In the genomic region with DNA sequence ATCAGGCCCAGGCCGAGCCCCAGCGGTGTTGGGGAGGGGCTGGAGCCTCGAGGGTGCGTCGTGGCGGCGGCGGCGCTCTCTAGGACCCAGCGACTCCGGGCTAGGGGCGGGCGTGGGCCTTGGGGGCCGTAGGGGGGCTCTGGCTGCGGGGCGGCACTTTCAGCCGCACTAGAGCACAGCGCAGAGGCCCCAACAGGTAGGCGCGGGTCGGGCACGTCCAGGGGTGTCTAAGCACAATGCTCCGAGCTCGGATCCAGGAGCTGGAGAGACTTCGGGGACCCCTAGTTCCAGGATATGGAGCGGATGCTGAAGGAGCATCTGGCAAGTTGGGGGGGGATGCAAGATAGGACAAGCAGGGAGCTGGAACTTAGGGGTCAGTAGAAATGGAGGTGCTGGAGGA, we compare ENCODE assay signal across 8 mouse cellular contexts. TPM values are rescaled to one million over a fixed set of nuclear protein-coding genes. Genes with fewer than 3 reads are reported as not detected.
A peak's percentile ranks its signal among the peaks of the same experiment; 100 is the strongest.
DNase-seq lines count a peak whose midpoint lies in the region; ATAC-seq and TF ChIP-seq lines count a peak whose summit lies in the region.

No protein-coding gene starts in this region.

- WGBS in heart, embryonic 16.5 days = under 1% methylated on average over 26 of the region's 26 CpGs
- WGBS in liver, embryonic 12.5 days (ENCODE audit: insufficient replicate concordance) = 4% methylated on average over 26 of the region's 26 CpGs
- WGBS in neural tube, embryonic 15.5 days = under 1% methylated on average over 26 of the region's 26 CpGs

- peak overlapping the region; percentile 82 for H3K9ac ChIP-seq in heart, embryonic 16.5 days (ENCODE audit: low read length)
- peak overlapping the region; percentile 37; the same call in 1 of the 2 replicates for H3K9ac ChIP-seq in liver, embryonic 12.5 days
- peak overlapping the region; percentile 77 for H3K9ac ChIP-seq in neural tube, embryonic 15.5 days (replicated peaks)

- H3K4me3 ChIP-seq in gastrocnemius, adult 2 months = peak overlapping the region; percentile 74
- peak overlapping the region; percentile 52 for H3K4me3 ChIP-seq in brown adipose tissue, adult 24 weeks (ENCODE audit: insufficient read depth, low read depth, low read length)
- H3K4me3 ChIP-seq in heart, embryonic 16.5 days (ENCODE audit: low read length) = peak overlapping the region; percentile 73
- peak overlapping the region; percentile 47 for H3K4me3 ChIP-seq in liver, embryonic 12.5 days
- H3K4me3 ChIP-seq in neural tube, embryonic 15.5 days (replicated peaks) = peak overlapping the region; percentile 55

- H3K36me3 ChIP-seq in heart, embryonic 16.5 days (ENCODE audit: control insufficient read depth, insufficient read depth) = peaks cover 14% of the 10 kb centered on the region
- H3K36me3 ChIP-seq in liver, embryonic 12.5 days = peaks cover 27% of the 10 kb centered on the region
- peaks cover 51% of the 10 kb centered on the region for H3K36me3 ChIP-seq in neural tube, embryonic 15.5 days

- no peak for TF ChIP-seq CTCF in gastrocnemius, adult 2 months (IDR thresholded peaks at IDR 0.05)

- H3K4me1 ChIP-seq in brown adipose tissue, adult 24 weeks (ENCODE audit: control insufficient read depth, insufficient read depth, insufficient read length, low read length) = peaks cover 3% of the 10 kb centered on the region; the same call in 1 of the 2 replicates
- peaks cover 24% of the 10 kb centered on the region for H3K4me1 ChIP-seq in heart, embryonic 16.5 days (ENCODE audit: control insufficient read depth, insufficient read depth, low read length)
- peaks cover 27% of the 10 kb centered on the region for H3K4me1 ChIP-seq in liver, embryonic 12.5 days
- peaks cover 37% of the 10 kb centered on the region for H3K4me1 ChIP-seq in neural tube, embryonic 15.5 days

- intact Hi-C loops in gastrocnemius, adult 2 months (cut with DNase I) = no loop called here
- intact Hi-C loops in left cerebral cortex, postnatal 4 days (cut with DNase I) = no loop called here

- ATAC-seq in heart, embryonic 16.5 days (replicated peaks; ENCODE audit: extremely low read depth, insufficient read depth, low FRiP score) = peak; percentile 68
- no peak for ATAC-seq in liver, embryonic 12.5 days
- peak; percentile 85 for ATAC-seq in neural tube, embryonic 15.5 days (ENCODE audit: low FRiP score)

- H3K9me3 ChIP-seq in heart, embryonic 16.5 days (replicated peaks; ENCODE audit: control insufficient read depth, low read length) = no peaks in the 10 kb centered on the region
- H3K9me3 ChIP-seq in liver, embryonic 12.5 days (replicated peaks) = no peaks in the 10 kb centered on the region
- no peaks in the 10 kb centered on the region for H3K9me3 ChIP-seq in neural tube, embryonic 15.5 days (replicated peaks)

- H3K4me2 ChIP-seq in heart, embryonic 16.5 days (ENCODE audit: low read depth, low read length) = peak overlapping the region; percentile 87
- peak overlapping the region; percentile 68 for H3K4me2 ChIP-seq in liver, embryonic 12.5 days
- H3K4me2 ChIP-seq in neural tube, embryonic 15.5 days = peak overlapping the region; percentile 84

- DNase-seq in gastrocnemius, adult 2 months = peak; percentile 52
- no peak for DNase-seq in gastrocnemius, adult 8-10 months (ENCODE audit: low spot score in 2 of 2)
- DNase-seq in left cerebral cortex, postnatal 4 days = no peak
- no peak for DNase-seq in testis, postnatal 14 days (ENCODE audit: low spot score)

- H3K27ac ChIP-seq in gastrocnemius, adult 2 months = peak overlapping the region; percentile 79
- H3K27ac ChIP-seq in brown adipose tissue, adult 24 weeks (replicated peaks; ENCODE audit: low read depth, low read length) = no peak overlapping the region
- peak overlapping the region; percentile 75 for H3K27ac ChIP-seq in heart, embryonic 16.5 days (ENCODE audit: low read length)
- 0 out of 2 replicates have a peak overlapping the region, but pooled peaks have one; percentile 7 for H3K27ac ChIP-seq in liver, embryonic 12.5 days
- peak overlapping the region; percentile 68 for H3K27ac ChIP-seq in neural tube, embryonic 15.5 days (replicated peaks)

- H3K27me3 ChIP-seq in heart, embryonic 16.5 days (ENCODE audit: control insufficient read depth, insufficient read depth, low read length) = no peaks in the 10 kb centered on the region
- peaks cover 45% of the 10 kb centered on the region for H3K27me3 ChIP-seq in liver, embryonic 12.5 days (replicated peaks)
- H3K27me3 ChIP-seq in neural tube, embryonic 15.5 days (replicated peaks) = no peaks in the 10 kb centered on the region

RNA-seq across cellular contexts. Expression of gene Mfap2, which starts 0.3 kb away (rescaled TPM):
- total RNA-seq in gastrocnemius, adult 2 months (2021) = 1 to 10 TPM; 1.5 to 4.7 TPM
- 1 to 10 TPM in 2 of 4 experiments, under 1 TPM in 2; 0.48 to 2.2 (median 1.3) TPM for total RNA-seq in gastrocnemius, adult 8-10 months (2022)
- 1.4 and 3.0 TPM in 2 replicates for polyA plus RNA-seq in brown adipose tissue, adult 24 weeks (2012; ENCODE audit: insufficient read depth, insufficient read length, missing spikeins)
- 197 and 233 TPM in 2 replicates for polyA plus RNA-seq in heart, embryonic 16.5 days (2015; fragmentation: Nextera tagmentation; extraction: Ambion mirVana)
- polyA plus RNA-seq in liver, embryonic 12.5 days (2016; fragmentation: Nextera tagmentation; extraction: Ambion mirVana) = 40.7 and 46.7 TPM in 2 replicates
- 210 and 222 TPM in 2 replicates for polyA plus RNA-seq in neural tube, embryonic 15.5 days (2015; fragmentation: Nextera tagmentation; extraction: Ambion mirVana)
- total RNA-seq in left cerebral cortex, postnatal 4 days (2021) = 10 to 100 TPM; 37.0 to 39.0 TPM

RNA-seq across cellular contexts. Expression of gene Atp13a2, which starts 23.9 kb away (rescaled TPM):
- total RNA-seq in gastrocnemius, adult 2 months (2021) = 10 to 100 TPM; 20.0 to 23.7 TPM
- 10 to 100 TPM; 17.2 to 22.5 (median 18.4) TPM for total RNA-seq in gastrocnemius, adult 8-10 months (2022)
- polyA plus RNA-seq in brown adipose tissue, adult 24 weeks (2012; ENCODE audit: insufficient read depth, insufficient read length, missing spikeins) = 6.7 and 6.8 TPM in 2 replicates
- 28.9 and 30.7 TPM in 2 replicates for polyA plus RNA-seq in heart, embryonic 16.5 days (2015; fragmentation: Nextera tagmentation; extraction: Ambion mirVana)
- polyA plus RNA-seq in liver, embryonic 12.5 days (2016; fragmentation: Nextera tagmentation; extraction: Ambion mirVana) = 30.8 and 31.4 TPM in 2 replicates
- polyA plus RNA-seq in neural tube, embryonic 15.5 days (2015; fragmentation: Nextera tagmentation; extraction: Ambion mirVana) = 162 and 188 TPM in 2 replicates
- 100 to 1,000 TPM; 237 to 241 TPM for total RNA-seq in left cerebral cortex, postnatal 4 days (2021)

RNA-seq across cellular contexts. Expression of gene Sdhb, which starts 49.5 kb away (rescaled TPM):
- total RNA-seq in gastrocnemius, adult 2 months (2021) = 100 to 1,000 TPM; 483 to 898 TPM
- 100 to 1,000 TPM; 520 to 588 (median 538) TPM for total RNA-seq in gastrocnemius, adult 8-10 months (2022)
- polyA plus RNA-seq in brown adipose tissue, adult 24 weeks (2012; ENCODE audit: insufficient read depth, insufficient read length, missing spikeins) = 2,044 and 2,390 TPM in 2 replicates
- polyA plus RNA-seq in heart, embryonic 16.5 days (2015; fragmentation: Nextera tagmentation; extraction: Ambion mirVana) = 1,158 and 1,167 TPM in 2 replicates
- polyA plus RNA-seq in liver, embryonic 12.5 days (2016; fragmentation: Nextera tagmentation; extraction: Ambion mirVana) = 241 and 248 TPM in 2 replicates
- polyA plus RNA-seq in neural tube, embryonic 15.5 days (2015; fragmentation: Nextera tagmentation; extraction: Ambion mirVana) = 492 and 530 TPM in 2 replicates
- total RNA-seq in left cerebral cortex, postnatal 4 days (2021) = 100 to 1,000 TPM; 174 to 177 TPM

RNA-seq across cellular contexts. Expression of gene Crocc, which starts 49.8 kb away (rescaled TPM):
- total RNA-seq in gastrocnemius, adult 2 months (2021) = 1 to 10 TPM; 1.7 to 2.0 TPM
- 1 to 10 TPM; 1.2 to 2.2 (median 1.9) TPM for total RNA-seq in gastrocnemius, adult 8-10 months (2022)
- 1.4 and 3.2 TPM in 2 replicates for polyA plus RNA-seq in brown adipose tissue, adult 24 weeks (2012; ENCODE audit: insufficient read depth, insufficient read length, missing spikeins)
- 3.0 and 4.2 TPM in 2 replicates for polyA plus RNA-seq in heart, embryonic 16.5 days (2015; fragmentation: Nextera tagmentation; extraction: Ambion mirVana)
- polyA plus RNA-seq in liver, embryonic 12.5 days (2016; fragmentation: Nextera tagmentation; extraction: Ambion mirVana) = 1.8 and 2.0 TPM in 2 replicates
- polyA plus RNA-seq in neural tube, embryonic 15.5 days (2015; fragmentation: Nextera tagmentation; extraction: Ambion mirVana) = 4.5 and 4.9 TPM in 2 replicates
- total RNA-seq in left cerebral cortex, postnatal 4 days (2021) = 10 to 100 TPM; 36.7 to 37.2 TPM

Comparison
In these comparisons a context has a peak if more than half of its experiments do, and no peak if none do; other contexts are left out.
1. RNA of gene Mfap2, which starts 0.3 kb away (polyA plus RNA-seq): 210 to 222 TPM in neural tube, embryonic 15.5 days, 197 to 233 TPM in heart, embryonic 16.5 days and 40.7 to 46.7 TPM in liver, embryonic 12.5 days; 1.4 to 3.0 TPM in brown adipose tissue, adult 24 weeks; every median in the first group is over 10 times any median in the second.
2. Peak in every context shown above with its lines, with median percentiles within 50 percentile points of each other: H3K4me3 ChIP-seq, H3K4me2 ChIP-seq and H3K9ac ChIP-seq.